Mouse (Mus musculus): ENCODE data around the gene Vmn2r41.
"Not testable (repeated sequence)": the region's sequence is repeated elsewhere in the genome, so short reads cannot be mapped to it uniquely, and the experiment has no call there.

Vmn2r41 gene

DNA sequence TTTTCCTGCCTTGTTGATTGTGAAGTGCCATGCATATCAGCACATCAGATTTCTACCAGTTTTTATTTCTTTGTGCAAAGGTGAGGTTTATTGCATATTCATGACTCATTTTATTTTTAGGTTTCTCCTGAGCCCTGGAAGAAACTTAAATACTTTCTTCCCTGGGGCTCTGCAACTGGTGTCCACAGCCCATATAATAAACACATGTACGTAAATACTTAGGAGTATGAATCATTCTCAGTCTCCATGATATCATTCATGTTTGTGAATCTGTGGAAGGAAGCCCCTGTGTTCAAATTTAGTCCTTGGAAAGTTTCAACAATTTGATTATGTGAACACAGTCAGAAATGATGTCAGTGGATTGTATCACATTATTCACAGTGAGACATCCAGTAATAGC is at the start of gene Vmn2r41:
Vmn2r41 (minus strand) TSS at position 101 of the 400 bp plus-strand sequence.
- CTCF ChIA-PET: not testable (repeated sequence)

DNA sequence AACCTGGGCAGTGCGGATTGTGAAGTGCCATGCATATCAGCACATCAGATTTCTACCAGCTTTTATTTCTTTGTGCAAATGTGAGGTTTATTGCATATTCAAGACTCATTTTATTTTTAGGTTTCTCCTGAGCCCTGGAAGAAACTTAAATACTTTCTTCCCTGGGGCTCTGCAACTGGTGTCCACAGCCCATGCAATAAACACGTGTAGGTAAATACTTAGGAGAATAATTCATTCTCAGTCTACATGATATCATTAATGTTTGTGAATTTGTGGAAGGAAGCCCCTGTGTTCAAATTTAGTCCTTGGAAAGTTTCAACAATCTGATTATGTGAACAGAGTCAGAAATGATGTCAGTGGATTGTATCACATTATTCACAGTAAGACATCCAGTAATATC is 38.8 kb upstream of the Vmn2r41 start, which contains the start of gene Vmn2r42:
Vmn2r42 (minus strand) TSS at position 101 of the 400 bp plus-strand sequence.
- CTCF ChIA-PET: not testable (repeated sequence)

DNA sequence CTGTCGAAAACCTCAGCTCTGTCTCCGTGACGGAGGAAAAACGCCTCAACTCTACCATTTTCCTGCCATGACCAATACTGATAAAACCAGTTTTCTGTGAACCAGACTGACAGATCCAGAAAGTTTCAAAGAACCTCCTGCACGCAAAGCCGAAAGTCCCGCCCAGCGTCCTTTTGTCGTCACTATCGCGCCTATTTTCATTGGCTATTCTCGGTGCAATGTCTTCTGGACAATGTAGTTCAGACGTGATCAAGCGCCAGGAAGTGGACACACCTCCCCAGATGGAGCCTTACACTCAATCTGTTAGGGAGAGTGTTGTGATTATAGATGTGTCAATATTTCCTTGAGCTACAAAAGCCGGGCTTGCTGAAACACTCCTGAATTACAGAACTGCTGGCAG is 68.6 kb downstream of the Vmn2r41 start:
- CTCF ChIA-PET: not testable (repeated sequence)
